Mouse (Mus musculus) heart, embryonic 13.5 days (tissue): Measurements from ENCODE around the gene Utp14a. TPM values are rescaled to one million over a fixed set of nuclear protein-coding genes. Genes with fewer than 3 reads are reported as not detected.
A peak's percentile ranks its signal among the peaks of the same experiment; 100 is the strongest.

Source experiments
- ATAC-seq: fragments of 200-750 bp; cut with Nextera tagmentation; 2 replicates; pipeline ENCODE4 v1.8.0; 2017; ENCODE audit warnings: moderate TSS enrichment; ENCODE audit not compliant: insufficient number of reproducible peaks, low FRiP score, low TSS enrichment; ENCODE audit errors: extremely low read depth
- H3K27ac ChIP-seq: fragments of 300-500 bp; sonication (generic); replicated peaks from 2 replicates; pipeline ENCODE4 v1.5.1; 2015; ENCODE audit warnings: moderate library complexity, mild to moderate bottlenecking, inconsistent platforms
- H3K27me3 ChIP-seq: fragments of 300-500 bp; sonication (generic); replicated peaks from 2 replicates; pipeline ENCODE4 v1.6.1; 2015; ENCODE audit warnings: mild to moderate bottlenecking, inconsistent platforms
- H3K36me3 ChIP-seq: fragments of 300-500 bp; sonication (generic); 2 replicates; pipeline ENCODE4 v1.6.1; 2015; ENCODE audit warnings: mild to moderate bottlenecking, inconsistent platforms
- H3K4me1 ChIP-seq: fragments of 300-500 bp; sonication (generic); 2 replicates; pipeline ENCODE4 v1.6.1; 2015; ENCODE audit warnings: inconsistent platforms
- H3K4me2 ChIP-seq: fragments of 300-500 bp; sonication (generic); 2 replicates; pipeline ENCODE4 v1.6.1; 2015; ENCODE audit warnings: inconsistent platforms, mild to moderate bottlenecking, moderate library complexity
- H3K4me3 ChIP-seq: fragments of 300-500 bp; sonication (generic); 2 replicates; pipeline ENCODE4 v1.5.1; 2015; ENCODE audit warnings: moderate library complexity, mild to moderate bottlenecking, inconsistent platforms
- H3K9ac ChIP-seq: fragments of 300-500 bp; sonication (generic); 2 replicates; pipeline ENCODE4 v1.6.1; 2015; ENCODE audit warnings: inconsistent platforms, mild to moderate bottlenecking, moderate library complexity
- H3K9me3 ChIP-seq: fragments of 300-500 bp; sonication (generic); 2 replicates; pipeline ENCODE4 v1.6.1; 2016; ENCODE audit warnings: inconsistent platforms
- WGBS: fragments of 180-500 bp; shearing (Covaris S2); methylation state at CpG from one replicate; pipeline ENCODE4 v1.1.7; 2015; ENCODE audit warnings: mixed read lengths; 5-methylcytosine and 5-hydroxymethylcytosine counted together
- polyA plus RNA-seq: library from polyadenylated mRNA; unstranded; fragments of >200 nt; fragmentation: Nextera tagmentation; extraction: Ambion mirVana; gene quantifications from 2 replicates; pipeline ENCODE4 v1.2.1, GENCODE M21; 2015

Gene Utp14a
- polyA plus RNA-seq, 1 experiment from 2014 or later = 9.7 TPM

DNA sequence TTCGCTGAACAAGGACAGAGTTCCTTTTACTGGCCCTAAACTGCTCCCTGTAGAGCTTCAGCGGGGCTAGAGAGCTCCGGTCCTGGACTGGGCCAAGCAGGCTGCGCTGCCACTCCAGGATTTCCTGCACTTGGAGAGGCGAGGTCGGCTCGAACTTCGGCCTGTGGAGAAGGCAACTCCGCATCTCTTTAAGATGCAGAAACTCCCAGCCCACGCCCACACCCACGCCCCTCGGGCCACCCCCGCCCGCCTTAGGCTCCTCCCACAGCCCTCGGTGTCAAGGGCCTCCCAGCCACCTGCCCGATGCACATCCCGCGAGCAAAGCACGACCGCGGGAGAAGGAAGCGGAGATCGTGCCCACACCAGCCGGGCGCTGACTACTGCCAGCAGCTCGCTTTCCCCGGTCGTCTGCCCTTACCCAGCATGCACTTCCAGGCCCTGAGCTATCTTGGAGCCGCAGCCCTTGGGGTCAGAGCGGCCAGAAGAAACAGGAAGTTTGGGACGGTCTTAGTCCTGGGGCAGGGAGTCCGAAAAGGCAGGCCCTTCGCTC lies 57.9 kb downstream of the Utp14a start:
- Histone ChIP-seq H3K4me2 (peak overlapping the region; percentile 67), H3K36me3 (no peaks in the 10 kb centered on the region), H3K27me3 (peaks cover 54% of the 10 kb centered on the region), H3K4me3 (peak overlapping the region; percentile 54), H3K9ac (peak overlapping the region; percentile 75), H3K9me3 (no peaks in the 10 kb centered on the region), H3K4me1 (peaks cover 23% of the 10 kb centered on the region), H3K27ac (no peak overlapping the region)
- peak; percentile 84 for ATAC-seq
- 9% methylated on average over 29 of the region's 33 CpGs for WGBS

DNA sequence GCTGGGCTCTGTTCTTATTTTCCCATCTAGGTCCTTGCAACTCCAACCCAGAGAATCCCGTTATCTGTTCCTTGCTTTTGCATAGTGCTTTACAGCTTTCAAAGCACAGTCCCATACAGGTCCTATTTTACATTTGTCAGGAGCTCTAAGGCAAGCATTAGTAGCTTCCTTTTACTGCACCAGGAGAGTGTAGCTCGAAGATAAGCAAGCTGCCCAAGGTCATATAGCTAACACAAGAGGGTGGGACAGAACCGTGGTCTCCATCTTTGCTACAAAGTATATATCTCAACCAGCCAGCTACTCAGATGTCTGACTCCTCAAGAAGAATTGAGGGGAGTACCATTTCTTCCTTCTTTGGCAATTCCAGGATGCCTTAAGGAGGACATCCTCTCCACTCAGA lies 60.8 kb downstream of the Utp14a start:
- WGBS = 46% methylated on average over 3 of the region's 3 CpGs

DNA sequence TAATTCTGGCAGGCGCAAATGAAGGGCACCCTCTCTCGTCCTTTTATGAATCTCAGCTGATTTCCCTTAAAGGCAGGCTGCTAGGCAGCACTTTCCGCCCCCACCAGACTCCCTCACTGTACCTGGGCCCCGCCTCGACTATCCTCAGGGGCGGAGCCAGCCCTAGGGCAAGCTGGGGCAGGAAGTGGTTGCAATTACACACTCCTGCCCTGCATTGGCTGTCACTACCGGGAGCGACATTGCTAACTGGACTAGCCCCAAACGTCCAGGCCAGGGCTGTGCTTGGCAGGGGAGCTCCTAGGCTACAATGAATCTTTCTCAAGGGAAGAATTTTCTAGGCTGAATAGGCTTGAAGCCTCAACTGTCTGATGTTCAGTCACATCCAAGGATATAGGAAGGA lies 61.5 kb downstream of the Utp14a start:
- 23% methylated on average over 9 of the region's 9 CpGs for WGBS
- no peak for ATAC-seq

More for the DNA sequence above, 60.8 kb downstream of the Utp14a start:
- H3K4me1 ChIP-seq = 0 out of 2 replicates have a peak, but pooled peaks cover 11% of the 10 kb centered on the region
- no peak for ATAC-seq
- no peak overlapping the region for H3K27ac ChIP-seq
- H3K27me3 ChIP-seq = peaks cover 50% of the 10 kb centered on the region
- no peaks in the 10 kb centered on the region for H3K9me3 ChIP-seq
- H3K4me3 ChIP-seq = no peak overlapping the region
- no peaks in the 10 kb centered on the region for H3K36me3 ChIP-seq
- no peak overlapping the region for H3K4me2 ChIP-seq
- no peak overlapping the region for H3K9ac ChIP-seq

More for the DNA sequence above, 61.5 kb downstream of the Utp14a start:
- H3K4me1 ChIP-seq = 0 out of 2 replicates have a peak, but pooled peaks cover 11% of the 10 kb centered on the region
- no peak overlapping the region for H3K27ac ChIP-seq
- no peak overlapping the region for H3K4me3 ChIP-seq
- no peaks in the 10 kb centered on the region for H3K36me3 ChIP-seq
- H3K27me3 ChIP-seq = peaks cover 50% of the 10 kb centered on the region
- H3K9me3 ChIP-seq = no peaks in the 10 kb centered on the region
- H3K9ac ChIP-seq = no peak overlapping the region
- H3K4me2 ChIP-seq = no peak overlapping the region

Other genes with a start within 250 kb of the Utp14a start
- 5.6 and 6.0 TPM in 2 replicates for gene Apln, start 222.0 kb upstream of the Utp14a start, polyA plus RNA-seq
- 0.29 and 0.47 TPM in 2 replicates for gene Xpnpep2, start 148.1 kb upstream of the Utp14a start, polyA plus RNA-seq
- 1.6 and 2.0 TPM in 2 replicates for gene Sash3, start 110.4 kb upstream of the Utp14a start, polyA plus RNA-seq
- gene Zdhhc9, start 48.0 kb upstream of the Utp14a start, polyA plus RNA-seq = 2.2 and 3.0 TPM in 2 replicates
- gene Bcorl1, start 84.5 kb downstream of the Utp14a start, polyA plus RNA-seq = 3.8 and 4.1 TPM in 2 replicates
- 9.2 and 10.3 TPM in 2 replicates for gene Elf4, start 206.3 kb downstream of the Utp14a start, polyA plus RNA-seq